Mouse (Mus musculus) hematopoietic stem cell, adult 5-6 weeks (primary cell): ENCODE measurements around the gene Fam210b. TPM values are rescaled to one million over a fixed set of nuclear protein-coding genes. Genes with fewer than 3 reads are reported as not detected.
A peak's percentile ranks its signal among the peaks of the same experiment; 100 is the strongest.

ENCODE experiments used
- ATAC-seq, 2 experiments: fragments of 125-278 bp in 1 of 2; replicated peaks in 1 of 2; 2 replicates each; pipeline ENCODE4 v1.8.0; 2016 to 2017; ENCODE audit warnings: inconsistent platforms in 2 of 2, mild to moderate bottlenecking in 2 of 2, moderate number of reproducible peaks in 2 of 2, low read depth in 1 of 2, moderate TSS enrichment in 1 of 2; ENCODE audit not compliant: low FRiP score in 2 of 2, poor library complexity in 2 of 2, severe bottlenecking in 2 of 2, insufficient read depth in 1 of 2, low TSS enrichment in 1 of 2
- total RNA-seq: library from RNA; stranded (forward); fragments of 172-1452, 232-1000 nt; gene quantifications from 2 replicates; pipeline ENCODE4 v1.2.3, GENCODE M21; 2017

Gene Fam210b
- total RNA-seq, 1 experiment from 2014 or later = 5.3 TPM

- ATAC-seq = peak; percentile 2 to 12; a peak in 1 of 4 replicates
Measured at GRCm38 (mm10) chr2:172346034-172346929, 917 bp downstream of the Fam210b start.

DNA sequence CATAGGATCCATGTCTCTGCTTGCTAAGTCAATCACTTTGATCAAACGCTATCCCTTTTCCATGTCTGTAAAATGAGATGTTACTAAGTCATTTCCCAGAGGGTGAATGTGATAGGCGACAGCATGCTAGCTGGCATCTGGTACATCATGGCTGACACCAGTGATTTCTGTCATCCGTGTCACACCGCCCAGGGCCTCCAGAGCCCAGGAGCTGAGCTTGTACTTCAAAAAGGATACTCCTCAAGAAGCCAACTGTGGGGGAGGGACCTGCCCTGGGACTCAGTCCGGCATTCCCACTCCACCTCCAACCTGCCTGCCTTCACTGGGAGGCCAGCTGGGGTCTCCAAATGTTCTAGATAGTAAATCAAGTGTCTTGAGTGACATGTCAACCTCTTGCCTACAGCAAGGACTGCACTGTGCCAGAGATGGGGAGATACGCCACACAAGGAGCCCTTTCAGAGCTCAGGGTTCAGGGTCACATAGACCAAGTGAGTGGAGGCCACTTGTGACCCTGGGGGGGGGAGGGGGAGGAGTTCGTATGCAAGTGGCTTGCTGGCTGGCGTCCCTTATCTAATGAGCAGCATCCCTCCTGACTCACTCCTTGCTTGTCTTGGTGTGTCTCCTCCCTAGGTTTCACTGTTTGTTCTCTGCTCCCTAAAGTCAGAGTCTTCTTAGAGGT lies 1.7 kb downstream of the Fam210b start:
- no peak for ATAC-seq

GRCm38 (mm10) chr2:172348297-172348950 lies 3.1 kb downstream of the Fam210b start:
- no peak for ATAC-seq

- no peak for ATAC-seq
Measured at GRCm38 (mm10) chr2:172349776-172350175, 4.4 kb downstream of the Fam210b start.

DNA sequence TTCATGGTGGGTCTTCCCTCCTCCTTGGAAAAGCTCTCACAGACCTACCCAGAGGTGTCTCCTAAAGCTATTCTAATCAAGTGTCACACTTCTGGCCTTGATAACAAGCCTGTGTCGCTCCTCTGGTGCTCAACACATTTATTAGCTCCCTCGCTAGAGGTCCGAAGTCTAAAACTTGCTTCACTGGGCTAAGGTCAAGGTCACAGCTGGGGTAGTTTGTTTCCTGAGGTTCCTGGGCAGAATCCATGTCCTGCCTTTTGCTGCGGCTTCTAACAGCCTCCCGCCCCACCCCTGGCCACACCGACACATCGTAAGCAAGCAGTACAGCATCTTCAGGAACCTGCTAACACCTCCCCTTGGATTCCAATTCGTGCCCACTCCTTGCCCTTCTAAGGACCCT lies 5.4 kb downstream of the Fam210b start:
- no peak for ATAC-seq

- no peak for ATAC-seq
Measured at GRCm38 (mm10) chr2:172353218-172353617, 7.9 kb downstream of the Fam210b start.

DNA sequence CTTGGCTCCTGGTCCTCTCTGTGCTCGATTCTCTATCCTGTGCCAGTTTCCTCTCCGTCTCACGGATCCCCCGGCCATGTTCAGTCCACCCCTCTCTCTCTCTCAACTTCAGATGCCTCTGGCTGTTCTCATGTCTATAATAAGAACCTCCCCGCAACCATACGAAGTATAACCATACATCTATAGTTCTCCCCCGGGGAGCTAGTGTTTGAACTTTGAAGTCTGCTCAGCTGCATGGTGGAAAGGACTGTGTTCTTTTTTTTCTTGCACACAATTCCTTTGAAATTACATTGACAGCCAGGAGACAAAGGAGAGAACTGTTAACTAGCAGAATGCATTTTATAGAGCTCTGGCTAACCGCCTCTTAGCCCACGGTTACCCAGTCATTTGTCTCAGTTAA lies 9.4 kb downstream of the Fam210b start:
- ATAC-seq = no peak

DNA sequence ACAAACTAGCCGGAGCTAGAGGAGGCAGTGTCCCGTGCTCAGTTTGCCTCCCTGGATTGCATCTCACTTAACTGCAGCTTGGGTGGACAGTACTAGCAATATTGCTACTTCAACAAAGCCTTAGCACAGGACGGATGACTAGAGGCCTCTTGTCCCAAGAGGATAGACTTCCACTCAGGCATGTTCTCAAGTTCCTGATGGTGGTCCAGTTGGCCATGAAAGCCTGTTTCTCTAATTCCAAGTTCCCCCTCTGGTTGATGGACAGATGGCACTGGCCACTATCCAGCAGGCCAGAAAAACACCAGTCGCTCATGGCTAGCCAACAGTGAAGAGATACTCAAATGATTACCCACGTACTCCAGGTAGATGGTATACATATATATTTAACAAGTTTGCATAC lies 10.5 kb downstream of the Fam210b start:
- no peak for ATAC-seq

GRCm38 (mm10) chr2:172363176-172363575 lies 17.8 kb downstream of the Fam210b start:
- no peak for ATAC-seq

- ATAC-seq = peak; percentile 96
Measured at GRCm38 (mm10) chr2:172370411-172371223, 25.3 kb downstream of the Fam210b start, which contains the start of the genes Aurka and Cstf1. Gene Aurka (minus strand): TSS chr2:172370535. Gene Cstf1 (plus strand): TSS chr2:172370681.

DNA sequence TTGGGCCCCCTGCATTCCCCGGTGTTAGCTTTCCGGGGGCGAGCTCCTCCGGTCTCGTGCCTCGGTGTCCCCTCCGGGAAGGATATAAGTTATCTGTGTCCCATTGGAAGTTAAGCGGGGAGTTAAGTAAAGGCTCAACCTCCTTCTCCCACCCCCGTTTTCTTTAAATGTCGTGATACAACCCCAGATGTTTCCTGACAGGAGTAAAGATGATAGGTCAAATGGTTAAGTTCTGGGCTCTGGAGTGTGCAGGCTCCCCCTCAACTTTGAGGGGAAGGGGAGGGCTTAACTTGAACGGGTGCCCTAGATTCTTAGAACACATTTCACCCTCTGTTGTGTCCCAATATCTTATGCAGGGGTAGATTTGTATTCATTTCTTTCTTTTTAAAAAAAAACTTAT lies 25.9 kb downstream of the Fam210b start:
- ATAC-seq = no peak

- no peak for ATAC-seq
Measured at GRCm38 (mm10) chr2:172376551-172376950, 31.2 kb downstream of the Fam210b start.

- no peak for ATAC-seq
Measured at GRCm38 (mm10) chr2:172376999-172377515, 31.7 kb downstream of the Fam210b start.

GRCm38 (mm10) chr2:172378332-172378731 lies 33.0 kb downstream of the Fam210b start:
- peak; percentile 85 to 93 for ATAC-seq

GRCm38 (mm10) chr2:172380513-172380912 lies 35.1 kb downstream of the Fam210b start:
- ATAC-seq = no peak

GRCm38 (mm10) chr2:172381341-172381740 lies 36.0 kb downstream of the Fam210b start:
- ATAC-seq = no peak

DNA sequence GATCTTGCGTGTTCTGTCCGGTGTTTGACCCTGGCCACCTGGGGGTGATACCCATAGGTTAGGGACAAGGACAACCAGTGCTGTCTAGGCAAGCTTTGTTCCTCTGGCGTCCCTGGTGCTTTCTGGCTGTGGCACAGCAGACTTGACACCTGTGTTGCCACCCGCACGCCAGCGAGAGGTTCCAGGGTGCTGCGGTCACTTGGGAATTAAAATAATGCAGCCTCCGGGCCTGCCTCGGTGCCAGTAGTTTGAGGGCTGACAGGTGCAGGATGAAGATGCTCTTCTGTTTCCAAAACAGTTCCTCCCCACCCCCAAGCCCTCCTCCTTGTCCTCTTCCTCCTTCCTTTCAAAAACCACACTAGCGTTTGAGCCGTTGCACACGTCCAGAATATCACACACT lies 36.5 kb downstream of the Fam210b start:
- peak; percentile 8 to 24; a peak in 2 of 4 replicates for ATAC-seq
